Mouse (Mus musculus): ENCODE data around the gene Prkaa2. TPM values are rescaled to one million over a fixed set of nuclear protein-coding genes. Genes with fewer than 3 reads are reported as not detected.

The Prkaa2 gene
- total and polyA plus RNA-seq, 2 experiments from 2014 or later, result 14.5 to 29.1 TPM

GRCm38 (mm10) chr4:105071761-105072427 is 37.8 kb downstream of the Prkaa2 start:
- H3K4me1 ChIP-seq (ENCODE audit: insufficient read depth), result no peaks in the 10 kb centered on the region
- TF ChIP-seq CTCF (IDR thresholded peaks at IDR 0.05; ENCODE audit: low read depth), result no peak
- no peaks in the 10 kb centered on the region for H3K9me3 ChIP-seq (ENCODE audit: low read length)
- no peaks in the 10 kb centered on the region for H3K36me3 ChIP-seq (ENCODE audit: insufficient read depth)
- ATAC-seq (no peak), DNase-seq (no peak)
- no peak overlapping the region for H3K4me2 ChIP-seq (ENCODE audit: low read depth)
- 92% methylated on average over 3 of the region's 3 CpGs for WGBS
- H3K4me3 ChIP-seq (ENCODE audit: low read depth, low read length), result no peak overlapping the region
- no peak overlapping the region for H3K27ac ChIP-seq (ENCODE audit: low read depth, low read length)
- H3K9ac ChIP-seq, result no peak overlapping the region
- H3K27me3 ChIP-seq (ENCODE audit: insufficient read depth, low read length), result no peaks in the 10 kb centered on the region

GRCm38 (mm10) chr4:105070982-105071381 is 38.7 kb downstream of the Prkaa2 start:
- WGBS, result 31% methylated on average over 3 of the region's 3 CpGs
- peak; percentile 63 for TF ChIP-seq CTCF (IDR thresholded peaks at IDR 0.05; ENCODE audit: low read depth)
- H3K9me3 ChIP-seq (ENCODE audit: low read length), result no peaks in the 10 kb centered on the region
- no peak overlapping the region for H3K4me2 ChIP-seq (ENCODE audit: low read depth)
- H3K36me3 ChIP-seq (ENCODE audit: insufficient read depth), result no peaks in the 10 kb centered on the region
- no peaks in the 10 kb centered on the region for H3K4me1 ChIP-seq (ENCODE audit: insufficient read depth)
- ATAC-seq, result no peak
- no peak overlapping the region for H3K27ac ChIP-seq (ENCODE audit: low read depth, low read length)
- H3K27me3 ChIP-seq (ENCODE audit: insufficient read depth, low read length), result no peaks in the 10 kb centered on the region
- DNase-seq, result peak; percentile 50
- no peak overlapping the region for H3K4me3 ChIP-seq (ENCODE audit: low read depth, low read length)
- H3K9ac ChIP-seq, result no peak overlapping the region

- no peaks in the 10 kb centered on the region for H3K9me3 ChIP-seq (ENCODE audit: low read length)
- H3K4me3 ChIP-seq (ENCODE audit: low read depth, low read length), result no peak overlapping the region
- H3K36me3 ChIP-seq (ENCODE audit: insufficient read depth), result 0 out of 2 replicates have a peak, but pooled peaks cover 3% of the 10 kb centered on the region
- WGBS, result 51% methylated on average over 5 of the region's 5 CpGs
- ATAC-seq, result peak; percentile 20; the same call in 1 of the 2 replicates
- DNase-seq, result peak; percentile 39
- no peaks in the 10 kb centered on the region for H3K27me3 ChIP-seq (ENCODE audit: insufficient read depth, low read length)
- no peak overlapping the region for H3K4me2 ChIP-seq (ENCODE audit: low read depth)
- no peak overlapping the region for H3K9ac ChIP-seq
- no peaks in the 10 kb centered on the region for H3K4me1 ChIP-seq (ENCODE audit: insufficient read depth)
- peak overlapping the region; percentile 35; the same call in 1 of the 2 replicates for H3K27ac ChIP-seq (ENCODE audit: low read depth, low read length)
- TF ChIP-seq CTCF (IDR thresholded peaks at IDR 0.05; ENCODE audit: low read depth), result no peak
Observed at GRCm38 (mm10) chr4:105051291-105051690, 58.4 kb downstream of the Prkaa2 start.

GRCm38 (mm10) chr4:105050041-105050440 is 59.6 kb downstream of the Prkaa2 start:
- H3K9me3 ChIP-seq (ENCODE audit: low read length), result no peaks in the 10 kb centered on the region
- H3K27ac ChIP-seq (ENCODE audit: low read depth, low read length), result no peak overlapping the region
- WGBS, result 67% methylated on average over 1 of the region's 1 CpGs
- DNase-seq (no peak), ATAC-seq (no peak)
- no peaks in the 10 kb centered on the region for H3K27me3 ChIP-seq (ENCODE audit: insufficient read depth, low read length)
- no peak overlapping the region for H3K4me2 ChIP-seq (ENCODE audit: low read depth)
- TF ChIP-seq CTCF (IDR thresholded peaks at IDR 0.05; ENCODE audit: low read depth), result no peak
- no peak overlapping the region for H3K4me3 ChIP-seq (ENCODE audit: low read depth, low read length)
- H3K36me3 ChIP-seq (ENCODE audit: insufficient read depth), result 0 out of 2 replicates have a peak, but pooled peaks cover 3% of the 10 kb centered on the region
- no peaks in the 10 kb centered on the region for H3K4me1 ChIP-seq (ENCODE audit: insufficient read depth)
- H3K9ac ChIP-seq, result no peak overlapping the region

- Histone ChIP-seq H3K36me3 (ENCODE audit: insufficient read depth) (peaks cover 6% of the 10 kb centered on the region; the same call in 1 of the 2 replicates), H3K4me2 (ENCODE audit: low read depth) (no peak overlapping the region), H3K4me3 (ENCODE audit: low read depth, low read length) (no peak overlapping the region), H3K4me1 (ENCODE audit: insufficient read depth) (no peaks in the 10 kb centered on the region), H3K27me3 (ENCODE audit: insufficient read depth, low read length) (no peaks in the 10 kb centered on the region), H3K9me3 (ENCODE audit: low read length) (no peaks in the 10 kb centered on the region), H3K27ac (ENCODE audit: low read depth, low read length) (no peak overlapping the region), H3K9ac (no peak overlapping the region)
- ATAC-seq (no peak), DNase-seq (no peak)
- TF ChIP-seq CTCF (IDR thresholded peaks at IDR 0.05; ENCODE audit: low read depth), result peak; percentile 52
Observed at GRCm38 (mm10) chr4:105034259-105034658, 75.4 kb downstream of the Prkaa2 start.

GRCm38 (mm10) chr4:105033153-105033552 is 76.5 kb downstream of the Prkaa2 start:
- Histone ChIP-seq H3K9me3 (ENCODE audit: low read length) (no peaks in the 10 kb centered on the region), H3K4me1 (ENCODE audit: insufficient read depth) (no peaks in the 10 kb centered on the region), H3K36me3 (ENCODE audit: insufficient read depth) (peaks cover 6% of the 10 kb centered on the region; the same call in 1 of the 2 replicates), H3K9ac (no peak overlapping the region), H3K4me2 (ENCODE audit: low read depth) (no peak overlapping the region), H3K4me3 (ENCODE audit: low read depth, low read length) (no peak overlapping the region), H3K27me3 (ENCODE audit: insufficient read depth, low read length) (no peaks in the 10 kb centered on the region), H3K27ac (ENCODE audit: low read depth, low read length) (no peak overlapping the region)
- DNase-seq (peak; percentile 25), ATAC-seq (no peak)
- peak; percentile 45 for TF ChIP-seq CTCF (IDR thresholded peaks at IDR 0.05; ENCODE audit: low read depth)
- 49% methylated on average over 7 of the region's 7 CpGs for WGBS

GRCm38 (mm10) chr4:105031104-105031503 is 78.6 kb downstream of the Prkaa2 start:
- no peaks in the 10 kb centered on the region for H3K9me3 ChIP-seq (ENCODE audit: low read length)
- no peak overlapping the region for H3K9ac ChIP-seq
- H3K4me3 ChIP-seq (ENCODE audit: low read depth, low read length), result no peak overlapping the region
- H3K4me1 ChIP-seq (ENCODE audit: insufficient read depth), result no peaks in the 10 kb centered on the region
- H3K27me3 ChIP-seq (ENCODE audit: insufficient read depth, low read length), result no peaks in the 10 kb centered on the region
- H3K27ac ChIP-seq (ENCODE audit: low read depth, low read length), result no peak overlapping the region
- ATAC-seq (peak; percentile 73), DNase-seq (no peak)
- H3K4me2 ChIP-seq (ENCODE audit: low read depth), result no peak overlapping the region
- 50% methylated on average over 8 of the region's 8 CpGs for WGBS
- no peak for TF ChIP-seq CTCF (IDR thresholded peaks at IDR 0.05; ENCODE audit: low read depth)
- H3K36me3 ChIP-seq (ENCODE audit: insufficient read depth), result peaks cover 4% of the 10 kb centered on the region; the same call in 1 of the 2 replicates

All from forebrain, postnatal 0 days (tissue).